15 mouse cellular contexts compared by ENCODE assay signal in the genomic region with DNA sequence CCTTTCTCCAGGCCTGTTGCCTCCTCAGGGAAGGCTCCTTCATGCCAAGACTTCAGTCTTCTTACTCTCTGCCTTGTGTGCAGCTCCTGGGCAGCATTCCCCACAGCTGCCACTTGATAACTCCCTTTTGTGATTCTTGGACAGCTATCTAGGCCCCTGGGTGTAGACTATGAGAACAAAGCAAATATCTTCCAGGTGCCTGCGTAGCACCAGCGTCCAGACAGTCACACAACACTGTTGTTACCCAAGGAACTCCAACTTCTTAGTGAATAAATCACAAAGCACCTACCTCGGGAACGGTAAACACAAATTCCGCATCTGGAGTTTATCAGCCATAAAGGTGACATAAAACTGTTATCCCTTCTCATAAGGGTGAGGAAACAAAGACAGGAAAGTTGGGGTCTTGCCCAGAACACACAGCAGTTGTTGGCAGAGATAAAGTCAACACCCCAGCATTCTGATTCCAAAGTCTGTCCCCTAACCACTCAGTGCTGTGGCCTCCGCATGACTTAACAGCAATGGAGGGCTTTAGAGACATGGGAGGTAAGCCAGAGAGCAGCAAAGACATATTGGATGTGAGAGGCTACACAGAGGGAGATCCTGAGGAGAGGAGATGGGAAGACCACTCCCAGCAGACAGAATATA. TPM values are rescaled to one million over a fixed set of nuclear protein-coding genes. Genes with fewer than 3 reads are reported as not detected.
DNase-seq lines count a peak whose midpoint lies in the region; ATAC-seq and TF ChIP-seq lines count a peak whose summit lies in the region.
"Had no signal": no experiment of that assay in that cellular context is flagged by ENCODE, and none has a peak within 500 bp of the region (broad histone marks: within the 10 kb centered on the region; RNA-seq: fewer than 3 reads in every experiment).

No protein-coding gene starts in this region.

- no peaks in the 10 kb centered on the region for H3K36me3 ChIP-seq in hindbrain, embryonic 16.5 days (ENCODE audit: control insufficient read depth, insufficient read depth, low read length)
- no peaks in the 10 kb centered on the region for H3K36me3 ChIP-seq in hindbrain, embryonic 14.5 days (replicated peaks; ENCODE audit: control insufficient read depth, insufficient read depth)
- no peaks in the 10 kb centered on the region for H3K36me3 ChIP-seq in intestine, postnatal 0 days (ENCODE audit: control insufficient read depth, insufficient read depth)
- H3K36me3 ChIP-seq in stomach, embryonic 14.5 days (ENCODE audit: control insufficient read depth, insufficient read depth, low read length), result no peaks in the 10 kb centered on the region

- no peak overlapping the region for H3K4me2 ChIP-seq in hindbrain, embryonic 16.5 days (ENCODE audit: low read length)
- H3K4me2 ChIP-seq in hindbrain, embryonic 14.5 days (replicated peaks), result no peak overlapping the region
- H3K4me2 ChIP-seq in intestine, postnatal 0 days (replicated peaks; ENCODE audit: low read depth), result no peak overlapping the region
- no peak overlapping the region for H3K4me2 ChIP-seq in stomach, embryonic 14.5 days (replicated peaks; ENCODE audit: low read depth, low read length)

- H3K4me3 ChIP-seq in hindbrain, embryonic 16.5 days (ENCODE audit: low read length), result no peak overlapping the region
- H3K4me3 ChIP-seq in hindbrain, embryonic 14.5 days (replicated peaks; ENCODE audit: low read length), result no peak overlapping the region
- H3K4me3 ChIP-seq in intestine, postnatal 0 days (ENCODE audit: low read depth, low read length), result no peak overlapping the region
- no peak overlapping the region for H3K4me3 ChIP-seq in stomach, embryonic 14.5 days (ENCODE audit: low read depth, low read length)

- H3K9me3 ChIP-seq in hindbrain, embryonic 16.5 days (ENCODE audit: control insufficient read depth, low read length), result no peaks in the 10 kb centered on the region
- no peaks in the 10 kb centered on the region for H3K9me3 ChIP-seq in hindbrain, embryonic 14.5 days (ENCODE audit: control insufficient read depth, low read length)
- H3K9me3 ChIP-seq in intestine, postnatal 0 days (ENCODE audit: control insufficient read depth), result no peaks in the 10 kb centered on the region
- no peaks in the 10 kb centered on the region for H3K9me3 ChIP-seq in stomach, embryonic 14.5 days (ENCODE audit: control insufficient read depth, low read depth, low read length)

- no peaks in the 10 kb centered on the region for H3K4me1 ChIP-seq in hindbrain, embryonic 16.5 days (ENCODE audit: control insufficient read depth, insufficient read depth, low read depth, low read length)
- no peaks in the 10 kb centered on the region for H3K4me1 ChIP-seq in hindbrain, embryonic 14.5 days (replicated peaks; ENCODE audit: control insufficient read depth, insufficient read depth, low read length)
- 0 out of 2 replicates have a peak, but pooled peaks cover 5% of the 10 kb centered on the region for H3K4me1 ChIP-seq in intestine, postnatal 0 days (replicated peaks; ENCODE audit: control insufficient read depth, insufficient read depth, low read length)
- no peaks in the 10 kb centered on the region for H3K4me1 ChIP-seq in stomach, embryonic 14.5 days (ENCODE audit: control insufficient read depth, insufficient read depth, low read length)

- DNase-seq in adrenal gland, postnatal 10 days, result peak; percentile 5
- DNase-seq in adrenal gland, adult (ENCODE audit: inconsistent age in 2 of 2, low spot score in 1 of 2), result no peak
- no peak for DNase-seq in hindbrain, embryonic 14.5 days (ENCODE audit: low spot score)
- DNase-seq in frontal cortex, postnatal 14 days (ENCODE audit: low spot score in 2 of 2), result no peak
- no peak for DNase-seq in retina, embryonic 14.5 days (ENCODE audit: low spot score)
- DNase-seq: cerebellum, adult 11-12 months; kidney, adult 8-10 months; liver, postnatal 0 days; right cerebral cortex, adult 18-20 months; thymus, adult 2 months had no signal

- H3K27ac ChIP-seq in hindbrain, embryonic 16.5 days (ENCODE audit: low read depth, low read length), result no peak overlapping the region
- no peak overlapping the region for H3K27ac ChIP-seq in hindbrain, embryonic 14.5 days
- peak overlapping the region; percentile 36; the same call in 1 of the 2 replicates for H3K27ac ChIP-seq in intestine, postnatal 0 days (ENCODE audit: low read depth, low read length)
- 0 out of 2 replicates have a peak overlapping the region, but pooled peaks have one; percentile 48 for H3K27ac ChIP-seq in stomach, embryonic 14.5 days (ENCODE audit: low read length)

- ATAC-seq in hindbrain, embryonic 16.5 days, result peak; percentile 65; the same call in 1 of the 2 replicates
- no peak for ATAC-seq in hindbrain, embryonic 14.5 days (ENCODE audit: low FRiP score)
- ATAC-seq in intestine, postnatal 0 days, result peak; percentile 16; the same call in 1 of the 2 replicates
- ATAC-seq in stomach, embryonic 14.5 days (ENCODE audit: insufficient number of reproducible peaks, insufficient read depth, low FRiP score, low read depth), result peak; percentile 56
- ATAC-seq: activated CD4-positive, CD25-positive, alpha-beta regulatory T cell, adult 4 months; liver, postnatal 0 days had no signal

- H3K27me3 ChIP-seq in hindbrain, embryonic 16.5 days (replicated peaks; ENCODE audit: control insufficient read depth, insufficient read depth, low read length), result no peaks in the 10 kb centered on the region
- no peaks in the 10 kb centered on the region for H3K27me3 ChIP-seq in hindbrain, embryonic 14.5 days (ENCODE audit: control insufficient read depth, insufficient read depth, low read length)
- no peaks in the 10 kb centered on the region for H3K27me3 ChIP-seq in intestine, postnatal 0 days (replicated peaks; ENCODE audit: control insufficient read depth, insufficient read depth, low read length)
- H3K27me3 ChIP-seq in stomach, embryonic 14.5 days (ENCODE audit: control insufficient read depth, insufficient read depth, low read length), result no peaks in the 10 kb centered on the region
- H3K27me3 ChIP-seq: CH12.LX had no signal

- no peak for TF ChIP-seq CTCF in intestine, postnatal 0 days (IDR thresholded peaks at IDR 0.05; ENCODE audit: low read depth)

- no peak overlapping the region for H3K9ac ChIP-seq in hindbrain, embryonic 16.5 days (ENCODE audit: low read depth, low read length)
- H3K9ac ChIP-seq in hindbrain, embryonic 14.5 days, result no peak overlapping the region
- H3K9ac ChIP-seq in intestine, postnatal 0 days (ENCODE audit: low read depth, low read length), result no peak overlapping the region
- no peak overlapping the region for H3K9ac ChIP-seq in stomach, embryonic 14.5 days (replicated peaks; ENCODE audit: low read depth, low read length)
- H3K9ac ChIP-seq: liver, postnatal 0 days had no signal

- WGBS in hindbrain, embryonic 16.5 days, result 77% methylated on average over 6 of the region's 6 CpGs
- WGBS in hindbrain, embryonic 14.5 days, result 82% methylated on average over 6 of the region's 6 CpGs
- WGBS in intestine, postnatal 0 days, result 37% methylated on average over 6 of the region's 6 CpGs
- WGBS in stomach, embryonic 14.5 days, result 53% methylated on average over 6 of the region's 6 CpGs

RNA-seq across cellular contexts. Expression of a gene that starts 13.7 kb away (rescaled TPM):
- total RNA-seq in adrenal gland, postnatal 10 days (2021), result 1 to 10 TPM; 5.3 to 7.0 TPM
- 3.8 and 4.2 TPM in 2 replicates for polyA plus RNA-seq in hindbrain, embryonic 16.5 days (2015; fragmentation: Nextera tagmentation; extraction: Ambion mirVana)
- 5.5 and 7.0 TPM in 2 replicates for polyA plus RNA-seq in hindbrain, embryonic 14.5 days (2014; fragmentation: Nextera tagmentation; extraction: Ambion mirVana)
- 14.1 and 14.7 TPM in 2 replicates for polyA plus RNA-seq in intestine, postnatal 0 days (2015; fragmentation: Nextera tagmentation; extraction: Ambion mirVana)
- polyA plus RNA-seq in stomach, embryonic 14.5 days (2014; fragmentation: Nextera tagmentation; extraction: Ambion mirVana), result 8.3 and 8.5 TPM in 2 replicates

Comparison
In these comparisons a context has a peak if more than half of its experiments do, and no peak if none do; other contexts are left out.
1. H3K27ac ChIP-seq: peak in intestine, postnatal 0 days (single experiment) and stomach, embryonic 14.5 days (single experiment); none in hindbrain, embryonic 16.5 days (single experiment) and hindbrain, embryonic 14.5 days (single experiment).